In the genomic region with DNA sequence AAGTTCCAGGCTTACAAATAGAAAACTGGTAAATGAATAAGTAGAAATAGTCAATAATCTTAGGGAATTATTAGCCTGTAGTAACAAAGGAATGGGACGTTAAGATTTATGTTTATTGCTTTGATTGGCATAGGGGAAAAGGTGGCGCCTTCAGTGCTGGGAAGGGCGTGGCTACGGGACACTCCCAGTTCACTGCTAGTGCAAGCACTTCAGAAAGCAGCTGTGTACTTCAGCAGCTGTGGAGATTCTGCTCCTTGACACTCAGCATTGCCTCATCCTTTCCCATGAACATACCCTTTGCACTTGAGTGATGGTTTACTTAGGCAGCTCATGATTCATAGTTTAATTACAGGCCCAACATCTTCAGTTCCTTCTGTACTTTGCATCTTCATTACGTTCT, we compare ENCODE assay signal across 21 mouse cellular contexts. TPM values are rescaled to one million over a fixed set of nuclear protein-coding genes. Genes with fewer than 3 reads are reported as not detected.
A peak's percentile ranks its signal among the peaks of the same experiment; 100 is the strongest.
DNase-seq lines count a peak whose midpoint lies in the region; ATAC-seq and TF ChIP-seq lines count a peak whose summit lies in the region.
"Had no signal": no experiment of that assay in that cellular context is flagged by ENCODE, and none has a peak within 500 bp of the region (broad histone marks: within the 10 kb centered on the region; RNA-seq: fewer than 3 reads in every experiment).

No protein-coding gene starts in this region.

- no peaks in the 10 kb centered on the region for H3K79me2 ChIP-seq in myocyte (ENCODE audit: control insufficient read depth, insufficient read depth)

- H3ac ChIP-seq in myocyte (ENCODE audit: control insufficient read depth, insufficient read length) = no peak overlapping the region

- no peaks in the 10 kb centered on the region for H3K4me1 ChIP-seq in embryonic facial prominence, embryonic 15.5 days
- no peaks in the 10 kb centered on the region for H3K4me1 ChIP-seq in forebrain, embryonic 16.5 days (replicated peaks; ENCODE audit: control insufficient read depth, insufficient read depth, low read length)
- no peaks in the 10 kb centered on the region for H3K4me1 ChIP-seq in limb, embryonic 10.5 days
- H3K4me1 ChIP-seq: embryonic facial prominence, embryonic 13.5 days; heart, embryonic 10.5 days had no signal

- 65% methylated on average over 5 of the region's 5 CpGs for WGBS in embryonic facial prominence, embryonic 15.5 days
- WGBS in forebrain, embryonic 16.5 days = 89% methylated on average over 5 of the region's 5 CpGs
- 74% methylated on average over 5 of the region's 5 CpGs for WGBS in limb, embryonic 10.5 days

- DNase-seq in heart, adult 11 months = peak; percentile 53
- DNase-seq in heart, postnatal 4 days = no peak
- DNase-seq in 3T3-L1 (ENCODE audit: low read depth, low spot score) = peak; percentile 66
- no peak for DNase-seq in cerebellum, postnatal 25 days
- no peak for DNase-seq in limb, embryonic 10.5 days (ENCODE audit: low spot score)
- DNase-seq: cerebellum, adult 11-12 months; cerebellum, postnatal 10 days; lung, postnatal 4 days; right cerebral cortex, adult 18-20 months; right cerebral cortex, postnatal 4 days; thymus, postnatal 14 days had no signal

- TF ChIP-seq POLR2A in myocyte (IDR thresholded peaks at IDR 0.05; ENCODE audit: insufficient read length, low read depth) = no peak

- peak; percentile 67; the same call in 1 of the 2 replicates for ATAC-seq in embryonic facial prominence, embryonic 15.5 days (ENCODE audit: insufficient number of reproducible peaks, low FRiP score, low TSS enrichment, low read depth)
- no peak for ATAC-seq in forebrain, embryonic 16.5 days
- ATAC-seq: forebrain, embryonic 14.5 days; hindbrain, embryonic 16.5 days; midbrain, embryonic 16.5 days had no signal

- no peak overlapping the region for H3K4me3 ChIP-seq in embryonic facial prominence, embryonic 15.5 days (replicated peaks)
- no peak overlapping the region for H3K4me3 ChIP-seq in myocyte
- no peak overlapping the region for H3K4me3 ChIP-seq in forebrain, embryonic 16.5 days (replicated peaks; ENCODE audit: low read length)
- H3K4me3 ChIP-seq in limb, embryonic 10.5 days = no peak overlapping the region
- H3K4me3 ChIP-seq: embryonic facial prominence, embryonic 13.5 days; heart, embryonic 10.5 days had no signal

- no peak overlapping the region for H3K9ac ChIP-seq in embryonic facial prominence, embryonic 15.5 days
- H3K9ac ChIP-seq in forebrain, embryonic 16.5 days (replicated peaks; ENCODE audit: low read depth, low read length) = no peak overlapping the region
- H3K9ac ChIP-seq: embryonic facial prominence, embryonic 13.5 days had no signal

- H3K27me3 ChIP-seq in embryonic facial prominence, embryonic 15.5 days = no peaks in the 10 kb centered on the region
- no peaks in the 10 kb centered on the region for H3K27me3 ChIP-seq in myocyte (ENCODE audit: control insufficient read depth, insufficient read depth, insufficient read length)
- H3K27me3 ChIP-seq in forebrain, embryonic 16.5 days (replicated peaks; ENCODE audit: control insufficient read depth, insufficient read depth, low read length) = no peaks in the 10 kb centered on the region
- H3K27me3 ChIP-seq in limb, embryonic 10.5 days (ENCODE audit: low read depth, poor library complexity, severe bottlenecking) = no peaks in the 10 kb centered on the region
- H3K27me3 ChIP-seq: embryonic facial prominence, embryonic 13.5 days had no signal

- no peaks in the 10 kb centered on the region for H3K36me3 ChIP-seq in embryonic facial prominence, embryonic 15.5 days
- no peaks in the 10 kb centered on the region for H3K36me3 ChIP-seq in myocyte (ENCODE audit: control insufficient read depth, insufficient read depth)
- H3K36me3 ChIP-seq in forebrain, embryonic 16.5 days (ENCODE audit: control insufficient read depth, insufficient read depth) = no peaks in the 10 kb centered on the region
- no peaks in the 10 kb centered on the region for H3K36me3 ChIP-seq in limb, embryonic 10.5 days
- H3K36me3 ChIP-seq: embryonic facial prominence, embryonic 13.5 days; heart, embryonic 10.5 days had no signal

- H3K27ac ChIP-seq in embryonic facial prominence, embryonic 15.5 days (replicated peaks) = no peak overlapping the region
- no peak overlapping the region for H3K27ac ChIP-seq in forebrain, embryonic 16.5 days (ENCODE audit: low read length)
- H3K27ac ChIP-seq in limb, embryonic 10.5 days = no peak overlapping the region
- H3K27ac ChIP-seq: embryonic facial prominence, embryonic 13.5 days; heart, embryonic 10.5 days had no signal

- no peak overlapping the region for H3K4me2 ChIP-seq in embryonic facial prominence, embryonic 15.5 days (replicated peaks)
- H3K4me2 ChIP-seq in myocyte (ENCODE audit: low read depth) = peak overlapping the region; percentile 40
- no peak overlapping the region for H3K4me2 ChIP-seq in forebrain, embryonic 16.5 days (ENCODE audit: low read length)
- H3K4me2 ChIP-seq: embryonic facial prominence, embryonic 13.5 days had no signal

- H3K9me3 ChIP-seq in embryonic facial prominence, embryonic 15.5 days (replicated peaks) = no peaks in the 10 kb centered on the region
- H3K9me3 ChIP-seq in forebrain, embryonic 16.5 days (ENCODE audit: control insufficient read depth, low read length) = no peaks in the 10 kb centered on the region
- H3K9me3 ChIP-seq in limb, embryonic 10.5 days (replicated peaks) = no peaks in the 10 kb centered on the region
- H3K9me3 ChIP-seq: embryonic facial prominence, embryonic 13.5 days; heart, embryonic 10.5 days had no signal

TF ChIP-seq in myocyte, 11 proteins besides CTCF, POLR2A, EP300 and RAD21:
- peak; percentile 75 for TF ChIP-seq CEBPB (IDR thresholded peaks at IDR 0.05; ENCODE audit: insufficient read depth, poor library complexity, severe bottlenecking)
- peak; percentile 34 to 79 (median 78) for TF ChIP-seq MYOD1 (IDR thresholded peaks at IDR 0.05; ENCODE audit: control insufficient read depth in 1 of 3, insufficient read length in 2 of 3, low read depth in 2 of 3)
- TF ChIP-seq POLR2AphosphoS2 (IDR thresholded peaks at IDR 0.05; ENCODE audit: insufficient read length, low read depth) = no peak
- TF ChIP-seq E2F4 (IDR thresholded peaks at IDR 0.05; ENCODE audit: insufficient read depth) = no peak
- no peak for TF ChIP-seq REST (IDR thresholded peaks at IDR 0.05; ENCODE audit: insufficient read depth, insufficient read length)
- peak; percentile 48 for TF ChIP-seq TCF3 (IDR thresholded peaks at IDR 0.05; ENCODE audit: insufficient read length, low read depth)
- no peak for TF ChIP-seq MAX (IDR thresholded peaks at IDR 0.05; ENCODE audit: low read depth)
- TF ChIP-seq SRF (IDR thresholded peaks at IDR 0.05; ENCODE audit: control insufficient read depth, insufficient read length, low read depth) = no peak
- no peak for TF ChIP-seq USF1 (IDR thresholded peaks at IDR 0.05; ENCODE audit: low read depth)
- TF ChIP-seq TCF12 (IDR thresholded peaks at IDR 0.05; ENCODE audit: insufficient read depth, poor library complexity, severe bottlenecking) = peak; percentile 30
- peak; percentile 11 to 80 (median 62) for TF ChIP-seq MYOG (IDR thresholded peaks at IDR 0.05; ENCODE audit: control insufficient read depth in 1 of 3, insufficient read depth in 1 of 3, insufficient read length in 2 of 3, low read depth in 2 of 3)

RNA-seq across cellular contexts. Expression of a gene that starts 8.5 kb away (rescaled TPM):
- 1 to 10 TPM; 3.7 to 3.8 TPM for total RNA-seq in heart, postnatal 4 days (2021)
- polyA plus RNA-seq in embryonic facial prominence, embryonic 15.5 days (2015; fragmentation: Nextera tagmentation; extraction: Ambion mirVana) = 5.4 and 6.7 TPM in 2 replicates
- 0.18 TPM for polyA plus RNA-seq in myocyte (2012; fragmentation: generic; extraction: Trizol)
- polyA plus RNA-seq in forebrain, embryonic 16.5 days (2015; fragmentation: Nextera tagmentation; extraction: Ambion mirVana) = 5.3 and 7.0 TPM in 2 replicates
- 2.6 and 3.2 TPM in 2 replicates for polyA plus RNA-seq in limb, embryonic 10.5 days (2016; fragmentation: Nextera tagmentation; extraction: Ambion mirVana)
- total RNA-seq: megakaryocyte-erythroid progenitor cell, adult 5-6 weeks had no signal
- polyA plus RNA-seq: liver, adult 2 months had no signal

RNA-seq across cellular contexts. Expression of a gene that starts 9.4 kb away (rescaled TPM):
- 1 to 10 TPM; 2.8 to 3.3 TPM for total RNA-seq in heart, postnatal 4 days (2021)
- 7.0 and 7.4 TPM in 2 replicates for polyA plus RNA-seq in embryonic facial prominence, embryonic 15.5 days (2015; fragmentation: Nextera tagmentation; extraction: Ambion mirVana)
- 0.48 TPM for polyA plus RNA-seq in myocyte (2012; fragmentation: generic; extraction: Trizol)
- polyA plus RNA-seq in forebrain, embryonic 16.5 days (2015; fragmentation: Nextera tagmentation; extraction: Ambion mirVana) = 0.38 and 0.43 TPM in 2 replicates
- polyA plus RNA-seq in limb, embryonic 10.5 days (2016; fragmentation: Nextera tagmentation; extraction: Ambion mirVana) = 0.90 and 1.1 TPM in 2 replicates

RNA-seq across cellular contexts. Expression of a gene that starts 42.5 kb away (rescaled TPM):
- total RNA-seq in heart, postnatal 4 days (2021) = 10 to 100 TPM; 30.7 to 30.8 TPM
- 10.1 and 10.7 TPM in 2 replicates for polyA plus RNA-seq in embryonic facial prominence, embryonic 15.5 days (2015; fragmentation: Nextera tagmentation; extraction: Ambion mirVana)
- 4.1 TPM for polyA plus RNA-seq in myocyte (2012; fragmentation: generic; extraction: Trizol)
- 11.1 and 12.2 TPM in 2 replicates for polyA plus RNA-seq in forebrain, embryonic 16.5 days (2015; fragmentation: Nextera tagmentation; extraction: Ambion mirVana)
- 10.9 and 11.9 TPM in 2 replicates for polyA plus RNA-seq in limb, embryonic 10.5 days (2016; fragmentation: Nextera tagmentation; extraction: Ambion mirVana)

Comparison
In these comparisons a context has a peak if more than half of its experiments do, and no peak if none do; other contexts are left out.
1. DNase-seq: peak in heart, adult 11 months (single experiment) and 3T3-L1 (single experiment); none in heart, postnatal 4 days (single experiment), cerebellum, postnatal 25 days (0 of 2) and limb, embryonic 10.5 days (single experiment).